Mouse (Mus musculus) midbrain, embryonic 14.5 days (tissue): Measurements from ENCODE around the gene Taf11. TPM values are rescaled to one million over a fixed set of nuclear protein-coding genes. Genes with fewer than 3 reads are reported as not detected.

Source experiments
- ATAC-seq: fragments of 200-750 bp; cut with Nextera tagmentation; 2 replicates; pipeline ENCODE4 v1.8.0; 2017; ENCODE audit warnings: moderate number of reproducible peaks, moderate library complexity; ENCODE audit not compliant: low FRiP score, low TSS enrichment
- DNase-seq: peaks from one replicate; pipeline ENCODE4 v3.0.0-alpha.2; 2015
- H3K27ac ChIP-seq: fragments of 300-500 bp; sonication (generic); replicated peaks from 2 replicates; pipeline ENCODE4 v1.5.1; 2014; ENCODE audit warnings: mild to moderate bottlenecking, low read depth, low read length, moderate library complexity
- H3K27me3 ChIP-seq: fragments of 300-500 bp; sonication (generic); 2 replicates; pipeline ENCODE4 v1.6.1; 2014; ENCODE audit warnings: low read length, control low read depth, mixed read lengths; ENCODE audit not compliant: control insufficient read depth, insufficient read depth
- H3K36me3 ChIP-seq: fragments of 300-500 bp; sonication (generic); 2 replicates; pipeline ENCODE4 v1.6.1; 2014; ENCODE audit warnings: low read length, control low read depth; ENCODE audit not compliant: control insufficient read depth, insufficient read depth
- H3K4me1 ChIP-seq: fragments of 300-500 bp; sonication (generic); 2 replicates; pipeline ENCODE4 v1.6.1; 2014; ENCODE audit warnings: mild to moderate bottlenecking, antibody characterized with exemption, low read length, control low read depth; ENCODE audit not compliant: control insufficient read depth, insufficient read depth
- H3K4me2 ChIP-seq: fragments of 300-500 bp; sonication (generic); 2 replicates; pipeline ENCODE4 v1.6.1; 2014; ENCODE audit warnings: mild to moderate bottlenecking, low read length, moderate library complexity
- H3K4me3 ChIP-seq: fragments of 300-500 bp; sonication (generic); replicated peaks from 2 replicates; pipeline ENCODE4 v1.5.1; 2014; ENCODE audit warnings: low read depth, low read length
- H3K9ac ChIP-seq: fragments of 300-500 bp; sonication (generic); replicated peaks from 2 replicates; pipeline ENCODE4 v1.6.1; 2014; ENCODE audit warnings: mild to moderate bottlenecking, low read length, moderate library complexity
- H3K9me3 ChIP-seq: fragments of 300-500 bp; sonication (generic); 2 replicates; pipeline ENCODE4 v1.6.1; 2016; ENCODE audit warnings: low read length, control low read depth, mixed read lengths; ENCODE audit not compliant: control insufficient read depth
- WGBS: fragments of 180-500 bp; shearing (Covaris S2); extraction: QIAGEN DNeasy Blood & Tissue Kit; methylation state at CpG from one replicate; pipeline ENCODE4 v1.1.7; 2014; 5-methylcytosine and 5-hydroxymethylcytosine counted together
- polyA plus RNA-seq: library from polyadenylated mRNA; unstranded; fragments of >200 nt; fragmentation: Nextera tagmentation; extraction: Ambion mirVana; gene quantifications from 2 replicates; pipeline ENCODE4 v1.2.1, GENCODE M21; 2014

Gene Taf11
- 59.9 and 64.9 TPM in 2 replicates for polyA plus RNA-seq

DNA sequence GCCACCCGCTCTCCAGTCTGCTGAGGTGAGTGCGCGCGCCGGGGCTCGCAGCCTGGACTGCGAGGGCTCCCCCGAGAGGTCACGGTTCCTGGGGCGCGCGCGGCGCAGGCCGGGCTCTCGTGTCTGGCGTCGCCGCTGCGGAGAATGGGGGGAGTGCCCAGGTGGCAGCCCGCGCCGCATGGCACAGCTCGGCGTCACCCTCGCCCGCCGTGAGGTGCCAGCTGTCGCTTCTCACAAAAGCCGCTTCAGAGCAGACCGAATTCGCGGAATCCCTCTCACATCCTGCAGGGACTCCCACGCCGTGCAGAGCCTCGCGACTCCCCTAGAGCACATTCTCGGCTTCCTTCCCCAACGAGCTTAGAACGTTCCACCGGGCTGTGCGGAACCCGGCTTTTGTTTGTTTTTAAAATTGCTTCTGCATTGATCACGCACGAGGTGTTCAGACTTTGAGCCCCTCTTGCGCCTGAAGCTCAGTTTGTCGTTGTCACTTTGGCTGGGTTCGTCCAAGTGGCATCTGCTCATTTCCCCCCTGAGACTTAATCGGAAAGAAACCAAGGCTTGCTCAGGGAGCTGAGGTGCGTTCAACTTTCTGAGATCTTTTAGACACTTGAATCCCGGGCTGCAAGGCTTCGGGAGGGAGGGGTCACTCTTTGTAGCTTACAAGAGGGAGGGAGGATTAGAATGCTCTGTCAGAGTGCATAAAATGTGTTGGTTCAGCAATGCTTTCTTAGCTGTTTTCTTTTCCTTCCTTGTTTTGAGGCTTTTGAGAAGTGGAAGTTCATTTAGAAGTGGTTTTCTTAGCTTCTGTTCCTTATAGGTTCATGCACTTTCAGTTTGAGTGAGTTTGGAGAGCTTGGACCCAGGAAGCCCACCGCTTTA, at the start of gene Taf11:
Gene Taf11, minus strand, starts transcription at position 223 of the 879 bp plus-strand sequence.
- H3K9me3 ChIP-seq = no peaks in the 10 kb centered on the region
- peak within 1 kb of the TSS; percentile 90 for H3K4me3 ChIP-seq
- ATAC-seq (peak; percentile 57), DNase-seq (peak; percentile 70)
- WGBS = 2% methylated on average over 53 of the region's 53 CpGs
- peak within 1 kb of the TSS; percentile 76 for H3K9ac ChIP-seq
- peak within 1 kb of the TSS; percentile 95 for H3K4me2 ChIP-seq
- peaks cover 20% of the 10 kb centered on the region for H3K4me1 ChIP-seq
- no peaks in the 10 kb centered on the region for H3K27me3 ChIP-seq
- H3K27ac ChIP-seq = peak within 1 kb of the TSS; percentile 90
- H3K36me3 ChIP-seq = peaks cover 15% of the 10 kb centered on the region

DNA sequence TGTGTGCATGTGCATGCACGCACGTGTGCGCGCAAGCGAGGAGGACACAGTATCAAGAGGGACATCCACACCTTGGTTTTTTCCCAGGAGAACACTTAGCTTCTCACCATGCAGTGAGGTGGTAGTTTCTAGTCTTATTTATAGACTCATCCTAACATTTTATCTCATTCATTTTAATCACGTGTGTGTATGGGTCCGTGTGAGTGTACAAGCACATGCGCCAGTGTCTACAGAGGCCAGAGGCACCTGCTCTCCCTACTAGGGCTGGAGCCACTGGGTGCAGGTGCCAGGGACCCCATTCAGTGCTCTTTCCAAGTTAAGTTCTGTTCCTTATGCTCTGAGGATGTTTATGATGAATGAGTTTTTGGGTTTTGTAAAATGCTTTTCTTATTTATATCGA, 48.0 kb upstream of the Taf11 start:
- 93% methylated on average over 9 of the region's 9 CpGs for WGBS

DNA sequence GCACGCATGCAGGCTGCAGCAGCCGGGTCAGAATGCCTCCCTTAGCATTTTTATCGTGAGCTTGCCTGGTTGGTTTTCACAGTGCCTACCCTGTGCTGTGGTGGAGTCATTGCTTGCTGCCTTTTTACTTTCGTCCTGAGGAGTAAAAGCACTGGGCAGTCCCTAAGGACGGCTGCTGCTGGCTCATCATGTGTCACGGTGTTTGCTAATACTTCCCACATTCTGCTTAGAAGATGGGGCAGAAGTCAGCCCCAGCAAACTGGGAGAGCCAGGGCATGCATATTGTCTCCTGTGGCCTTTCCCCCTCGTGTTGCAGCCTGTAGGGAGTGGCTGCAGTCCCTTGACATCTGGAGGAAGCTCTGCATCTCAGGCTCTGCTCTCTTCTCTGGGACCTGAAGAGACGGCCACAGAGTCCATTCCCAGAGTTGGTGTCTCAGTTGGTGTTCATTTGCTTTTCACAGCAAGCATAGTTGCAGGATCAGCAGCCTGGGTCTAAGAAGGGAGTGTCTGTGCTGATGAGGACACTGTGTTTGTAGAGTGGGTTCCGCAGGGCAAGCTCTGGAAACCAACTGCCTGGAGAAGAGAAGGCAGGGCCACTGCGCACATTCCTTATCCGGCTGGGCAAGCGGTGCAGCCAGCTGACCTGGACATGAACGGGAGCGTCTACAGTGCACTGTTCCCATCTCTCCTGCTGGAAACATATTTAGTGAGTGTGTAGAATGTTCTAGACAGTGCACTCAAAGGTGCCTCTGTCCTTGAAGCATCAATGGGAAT, 45.2 kb upstream of the Taf11 start:
- H3K27me3 ChIP-seq = no peaks in the 10 kb centered on the region
- WGBS = 73% methylated on average over 14 of the region's 14 CpGs
- H3K9me3 ChIP-seq = no peaks in the 10 kb centered on the region
- no peak overlapping the region for H3K4me3 ChIP-seq
- no peaks in the 10 kb centered on the region for H3K4me1 ChIP-seq
- no peak overlapping the region for H3K27ac ChIP-seq
- H3K4me2 ChIP-seq = no peak overlapping the region
- no peaks in the 10 kb centered on the region for H3K36me3 ChIP-seq
- ATAC-seq = no peak
- H3K9ac ChIP-seq = no peak overlapping the region
- no peak for DNase-seq

More for the DNA sequence above, 48.0 kb upstream of the Taf11 start:
- H3K36me3 ChIP-seq = no peaks in the 10 kb centered on the region
- H3K4me2 ChIP-seq = no peak overlapping the region
- H3K4me3 ChIP-seq = no peak overlapping the region
- H3K9me3 ChIP-seq = no peaks in the 10 kb centered on the region
- H3K27me3 ChIP-seq = no peaks in the 10 kb centered on the region
- ATAC-seq = no peak
- no peaks in the 10 kb centered on the region; the same call in 1 of the 2 replicates for H3K4me1 ChIP-seq
- DNase-seq = no peak
- H3K27ac ChIP-seq = no peak overlapping the region
- no peak overlapping the region for H3K9ac ChIP-seq

DNA sequence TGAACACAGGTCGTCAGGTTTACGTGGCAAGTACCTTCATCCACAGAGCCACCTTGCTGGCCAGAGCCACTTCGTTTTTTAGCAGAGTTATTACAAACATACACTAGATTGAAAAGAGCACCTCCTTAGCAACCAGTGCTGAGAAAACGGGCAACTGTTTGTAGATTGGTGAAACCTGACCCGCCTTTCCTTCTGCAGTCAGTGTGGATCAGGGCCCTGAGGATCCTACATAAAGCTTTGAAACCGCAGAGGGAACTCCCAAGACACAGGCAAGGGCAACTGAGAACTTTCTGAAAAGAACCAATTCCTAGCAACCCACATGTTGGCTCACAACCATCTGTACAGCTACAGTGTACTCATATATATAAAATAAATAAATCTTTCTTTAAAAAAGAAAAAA, 43.5 kb upstream of the Taf11 start:
- 85% methylated on average over 6 of the region's 6 CpGs for WGBS
- no peak overlapping the region for H3K27ac ChIP-seq
- no peak overlapping the region for H3K4me2 ChIP-seq
- H3K4me1 ChIP-seq = no peaks in the 10 kb centered on the region
- ATAC-seq = no peak
- H3K27me3 ChIP-seq = no peaks in the 10 kb centered on the region
- DNase-seq = no peak
- no peaks in the 10 kb centered on the region for H3K9me3 ChIP-seq
- no peaks in the 10 kb centered on the region for H3K36me3 ChIP-seq
- no peak overlapping the region for H3K9ac ChIP-seq
- no peak overlapping the region for H3K4me3 ChIP-seq

DNA sequence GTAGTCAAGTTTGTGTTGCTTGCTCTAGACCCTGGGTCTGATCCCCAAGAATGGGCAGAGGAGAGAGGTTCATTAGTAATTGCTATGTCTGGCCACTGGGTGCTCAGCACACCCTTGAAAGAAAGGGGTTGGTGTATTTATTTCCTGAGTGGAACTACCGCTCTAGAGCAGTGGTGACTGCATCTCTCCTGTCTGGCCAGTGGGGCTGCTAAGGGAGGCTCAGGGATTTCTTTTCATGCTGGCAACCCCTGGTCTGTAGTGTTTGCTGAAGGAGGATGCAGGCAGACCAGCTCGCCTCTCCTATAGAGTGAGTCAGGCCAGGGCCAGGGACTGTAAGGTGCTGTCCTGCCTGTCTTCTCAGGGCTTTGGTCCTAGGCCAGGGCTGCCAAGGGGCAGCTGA, 37.5 kb upstream of the Taf11 start:
- Histone ChIP-seq H3K9me3 (no peaks in the 10 kb centered on the region), H3K4me1 (peaks cover 12% of the 10 kb centered on the region; the same call in 1 of the 2 replicates), H3K9ac (no peak overlapping the region), H3K4me3 (no peak overlapping the region), H3K36me3 (no peaks in the 10 kb centered on the region), H3K27ac (no peak overlapping the region), H3K4me2 (no peak overlapping the region), H3K27me3 (no peaks in the 10 kb centered on the region)
- DNase-seq (no peak), ATAC-seq (no peak)
- 77% methylated on average over 2 of the region's 2 CpGs for WGBS

DNA sequence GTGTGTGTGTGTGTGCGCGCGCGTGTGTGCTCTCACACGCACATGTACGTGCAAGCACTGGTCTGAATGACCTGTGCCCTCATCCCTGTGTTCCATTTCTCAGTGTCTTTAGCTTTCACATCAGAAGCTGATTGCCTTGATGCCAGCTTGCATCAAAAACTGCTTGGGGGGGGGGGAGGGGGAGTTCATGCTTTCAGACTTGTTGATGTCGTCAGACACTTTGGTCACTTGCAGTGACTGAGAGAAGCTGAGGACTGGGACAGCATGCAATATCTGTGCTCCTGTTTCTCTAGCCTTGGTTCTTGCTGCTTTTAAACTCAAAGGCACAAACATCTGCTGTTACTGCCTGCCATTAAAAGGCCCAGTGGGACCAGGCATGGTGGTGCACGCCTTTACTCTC, 36.7 kb upstream of the Taf11 start:
- DNase-seq = no peak
- no peaks in the 10 kb centered on the region for H3K9me3 ChIP-seq
- no peak for ATAC-seq
- peak overlapping the region; percentile 57; the same call in 1 of the 2 replicates for H3K27ac ChIP-seq
- no peaks in the 10 kb centered on the region for H3K36me3 ChIP-seq
- H3K27me3 ChIP-seq = no peaks in the 10 kb centered on the region
- no peak overlapping the region for H3K9ac ChIP-seq
- H3K4me2 ChIP-seq = no peak overlapping the region
- no peak overlapping the region for H3K4me3 ChIP-seq
- peaks cover 12% of the 10 kb centered on the region; the same call in 1 of the 2 replicates for H3K4me1 ChIP-seq
- WGBS = 88% methylated on average over 8 of the region's 8 CpGs

DNA sequence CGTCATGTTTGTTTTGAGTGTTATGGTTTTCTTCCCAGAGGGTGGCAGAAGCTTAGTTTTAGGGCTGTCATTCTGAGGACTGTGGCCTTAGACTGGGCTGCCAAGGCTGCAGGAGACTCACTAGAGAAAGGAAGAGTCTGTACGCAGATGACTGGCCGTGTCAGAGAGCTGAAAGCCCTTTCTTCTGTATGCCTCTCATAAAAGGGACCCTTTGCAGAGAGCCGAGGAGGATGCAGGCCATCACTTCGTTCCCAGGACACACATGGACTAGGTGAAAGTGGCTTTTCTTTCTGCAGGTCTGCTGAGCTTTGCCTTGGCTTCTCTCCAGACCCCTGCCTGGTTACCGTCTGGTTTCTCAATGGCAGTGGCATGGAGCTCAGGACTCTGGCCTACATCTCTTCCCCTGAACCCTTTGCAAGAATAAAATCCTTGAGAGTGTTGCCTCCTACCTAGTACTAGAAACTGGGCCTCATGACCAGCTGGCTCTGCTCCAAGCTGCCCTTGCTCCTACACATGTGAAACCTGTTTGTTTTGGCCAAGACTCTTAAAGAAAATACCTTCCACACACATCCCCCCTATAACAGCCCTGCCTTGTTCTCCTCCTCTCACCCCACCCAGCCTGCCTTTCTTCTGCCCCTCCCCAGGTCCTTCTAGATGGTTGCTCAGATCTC, 36.0 kb upstream of the Taf11 start:
- H3K27ac ChIP-seq = peak overlapping the region; percentile 57
- H3K4me1 ChIP-seq = peaks cover 12% of the 10 kb centered on the region; the same call in 1 of the 2 replicates
- no peak overlapping the region for H3K4me2 ChIP-seq
- DNase-seq = peak; percentile 48
- no peaks in the 10 kb centered on the region for H3K9me3 ChIP-seq
- no peak for ATAC-seq
- no peak overlapping the region for H3K4me3 ChIP-seq
- no peaks in the 10 kb centered on the region for H3K36me3 ChIP-seq
- no peak overlapping the region for H3K9ac ChIP-seq
- 36% methylated on average over 6 of the region's 6 CpGs for WGBS
- H3K27me3 ChIP-seq = no peaks in the 10 kb centered on the region

DNA sequence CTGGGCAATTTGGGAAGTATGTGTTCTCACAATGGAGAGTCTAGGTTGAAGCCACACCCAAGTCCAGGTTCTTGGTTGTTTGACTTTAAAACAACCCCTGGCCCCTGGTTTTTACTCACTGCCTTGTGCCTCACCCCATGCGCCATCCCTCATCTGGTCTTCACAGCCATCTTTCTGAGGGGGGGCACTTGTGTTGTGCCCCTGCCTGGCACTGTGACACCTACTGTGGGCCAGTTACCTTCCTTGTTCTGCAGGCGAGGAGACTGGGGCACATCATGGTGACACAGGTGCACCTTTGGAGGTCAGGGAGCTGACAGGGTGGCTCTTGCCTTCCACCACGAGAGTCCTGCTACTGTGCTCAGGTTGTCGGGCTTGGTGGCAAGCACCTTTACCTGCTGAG, 32.5 kb upstream of the Taf11 start:
- ATAC-seq = no peak
- H3K4me2 ChIP-seq = no peak overlapping the region
- H3K4me1 ChIP-seq = peaks cover 18% of the 10 kb centered on the region; the same call in 1 of the 2 replicates
- H3K9ac ChIP-seq = no peak overlapping the region
- no peak overlapping the region for H3K4me3 ChIP-seq
- WGBS = 96% methylated on average over 4 of the region's 4 CpGs
- H3K27ac ChIP-seq = no peak overlapping the region
- no peaks in the 10 kb centered on the region for H3K27me3 ChIP-seq
- DNase-seq = no peak
- H3K9me3 ChIP-seq = no peaks in the 10 kb centered on the region
- no peaks in the 10 kb centered on the region for H3K36me3 ChIP-seq
